Comparison of ENCODE assay signal across 14 mouse cellular contexts in the genomic region with DNA sequence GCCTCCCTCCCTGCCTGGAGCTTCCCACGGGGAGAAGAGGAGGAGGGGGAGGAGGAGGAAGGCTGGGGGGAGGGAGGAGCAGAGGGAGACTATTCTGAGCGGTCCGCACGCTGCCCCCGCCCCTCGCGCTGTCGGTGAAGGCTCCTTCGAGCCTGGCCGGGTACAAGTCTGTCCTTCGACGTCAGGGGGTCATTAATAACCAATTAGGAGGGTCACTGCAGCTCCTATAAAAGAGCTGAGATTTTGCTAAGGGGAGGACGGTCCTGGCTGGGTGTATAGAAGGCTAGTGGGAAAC. TPM values are rescaled to one million over a fixed set of nuclear protein-coding genes. Genes with fewer than 3 reads are reported as not detected.
DNase-seq lines count a peak whose midpoint lies in the region; ATAC-seq lines count a peak whose summit lies in the region.
"Had no signal": no experiment of that assay in that cellular context is flagged by ENCODE, and none has a peak within 500 bp of the region (broad histone marks: within the 10 kb centered on the region; RNA-seq: fewer than 3 reads in every experiment).

No protein-coding gene starts in this region.

- peaks cover 100% of the 10 kb centered on the region for H3K27me3 ChIP-seq in heart, embryonic 13.5 days (replicated peaks)
- H3K27me3 ChIP-seq in forebrain, embryonic 11.5 days (ENCODE audit: control insufficient read depth, insufficient read depth, low read length): peaks cover 97% of the 10 kb centered on the region
- H3K27me3 ChIP-seq in limb, embryonic 11.5 days (ENCODE audit: control insufficient read depth, insufficient read depth, low read length): peaks cover 98% of the 10 kb centered on the region
- H3K27me3 ChIP-seq in neural tube, embryonic 11.5 days (ENCODE audit: control insufficient read depth, insufficient read depth, low read length): peaks cover 96% of the 10 kb centered on the region

- no peak overlapping the region for H3K9ac ChIP-seq in heart, embryonic 13.5 days
- H3K9ac ChIP-seq in forebrain, embryonic 11.5 days (ENCODE audit: low read length): peak overlapping the region; percentile 27; the same call in 1 of the 2 replicates
- no peak overlapping the region for H3K9ac ChIP-seq in limb, embryonic 11.5 days (ENCODE audit: low read length)
- H3K9ac ChIP-seq in neural tube, embryonic 11.5 days (ENCODE audit: low read length): no peak overlapping the region
- H3K9ac ChIP-seq: limb, embryonic 15.5 days had no signal

- no peak overlapping the region for H3K27ac ChIP-seq in heart, embryonic 13.5 days (replicated peaks)
- H3K27ac ChIP-seq in forebrain, embryonic 11.5 days (ENCODE audit: low read depth, low read length): no peak overlapping the region
- H3K27ac ChIP-seq in limb, embryonic 11.5 days (replicated peaks; ENCODE audit: low read depth, low read length): no peak overlapping the region
- no peak overlapping the region for H3K27ac ChIP-seq in neural tube, embryonic 11.5 days (ENCODE audit: low read depth, low read length)
- H3K27ac ChIP-seq: heart, embryonic 10.5 days; limb, embryonic 15.5 days; macrophage had no signal

- peaks cover 38% of the 10 kb centered on the region for H3K4me1 ChIP-seq in heart, embryonic 13.5 days
- H3K4me1 ChIP-seq in forebrain, embryonic 11.5 days (replicated peaks; ENCODE audit: control insufficient read depth, insufficient read depth, low read length): peaks cover 46% of the 10 kb centered on the region
- H3K4me1 ChIP-seq in limb, embryonic 11.5 days (ENCODE audit: control insufficient read depth, insufficient read depth, low read length): no peaks in the 10 kb centered on the region
- H3K4me1 ChIP-seq in neural tube, embryonic 11.5 days (ENCODE audit: control insufficient read depth, insufficient read depth, low read length): peaks cover 39% of the 10 kb centered on the region

- intact Hi-C loops in heart, postnatal 36 days (cut with DNase I): no loop called here
- intact Hi-C loops in gastrocnemius, postnatal 14 days (cut with DNase I; ENCODE audit: low total_unique reads): no loop called here
- intact Hi-C loops in left cerebral cortex, postnatal 10 days (cut with DNase I): no loop called here

- H3K4me2 ChIP-seq in heart, embryonic 13.5 days: no peak overlapping the region
- H3K4me2 ChIP-seq in forebrain, embryonic 11.5 days (ENCODE audit: low read depth, low read length, severe bottlenecking): peak overlapping the region; percentile 32
- H3K4me2 ChIP-seq in limb, embryonic 11.5 days (ENCODE audit: low read depth, severe bottlenecking): no peak overlapping the region
- peak overlapping the region; percentile 53 for H3K4me2 ChIP-seq in neural tube, embryonic 11.5 days (ENCODE audit: low read depth)
- H3K4me2 ChIP-seq: limb, embryonic 15.5 days had no signal

- no peaks in the 10 kb centered on the region for H3K36me3 ChIP-seq in heart, embryonic 13.5 days
- no peaks in the 10 kb centered on the region for H3K36me3 ChIP-seq in forebrain, embryonic 11.5 days (ENCODE audit: control insufficient read depth, insufficient read depth, low read length)
- H3K36me3 ChIP-seq in limb, embryonic 11.5 days (ENCODE audit: control insufficient read depth, insufficient read depth, low read length): no peaks in the 10 kb centered on the region
- H3K36me3 ChIP-seq in neural tube, embryonic 11.5 days (ENCODE audit: control insufficient read depth, insufficient read depth, low read length): no peaks in the 10 kb centered on the region
- H3K36me3 ChIP-seq: heart, embryonic 10.5 days; limb, embryonic 15.5 days had no signal

- no peak for ATAC-seq in heart, embryonic 13.5 days (ENCODE audit: extremely low read depth, insufficient number of reproducible peaks, low FRiP score, low TSS enrichment)
- no peak for ATAC-seq in forebrain, embryonic 11.5 days (replicated peaks; ENCODE audit: low FRiP score)
- no peak for ATAC-seq in limb, embryonic 11.5 days (ENCODE audit: insufficient number of reproducible peaks, low FRiP score, low TSS enrichment, low read depth)
- ATAC-seq in neural tube, embryonic 11.5 days (ENCODE audit: insufficient read depth, low FRiP score, low TSS enrichment): peak; percentile 17; the same call in 1 of the 2 replicates

- DNase-seq in heart, postnatal 36 days: no peak
- DNase-seq in forebrain, embryonic 11.5 days (ENCODE audit: low spot score): no peak
- peak; percentile 33 for DNase-seq in limb, embryonic 11.5 days (ENCODE audit: low spot score)
- DNase-seq in neural tube, embryonic 11.5 days (ENCODE audit: low spot score): no peak
- no peak for DNase-seq in gastrocnemius, postnatal 14 days
- DNase-seq in left cerebral cortex, postnatal 10 days (ENCODE audit: extremely low spot score in 1 of 2, low spot score in 2 of 2): no peak
- DNase-seq in urinary bladder, postnatal 36 days (ENCODE audit: low spot score in 2 of 2): no peak
- DNase-seq: thymus, adult 2 months had no signal

- H3K4me3 ChIP-seq in heart, embryonic 13.5 days: 0 out of 2 replicates have a peak overlapping the region, but pooled peaks have one; percentile 10
- peak overlapping the region; percentile 29 for H3K4me3 ChIP-seq in forebrain, embryonic 11.5 days (ENCODE audit: low read depth, low read length)
- no peak overlapping the region for H3K4me3 ChIP-seq in limb, embryonic 11.5 days (ENCODE audit: low read depth, low read length)
- peak overlapping the region; percentile 31 for H3K4me3 ChIP-seq in neural tube, embryonic 11.5 days (ENCODE audit: low read depth, low read length)
- H3K4me3 ChIP-seq: limb, embryonic 15.5 days had no signal

- WGBS in heart, embryonic 13.5 days: 1% methylated on average over 12 of the region's 13 CpGs
- WGBS in forebrain, embryonic 11.5 days: 3% methylated on average over 11 of the region's 13 CpGs
- WGBS in limb, embryonic 11.5 days: 1% methylated on average over 12 of the region's 13 CpGs
- 0% methylated on average over 12 of the region's 13 CpGs for WGBS in neural tube, embryonic 11.5 days

- no peaks in the 10 kb centered on the region for H3K9me3 ChIP-seq in heart, embryonic 13.5 days
- no peaks in the 10 kb centered on the region for H3K9me3 ChIP-seq in forebrain, embryonic 11.5 days (ENCODE audit: control insufficient read depth, low read length)
- H3K9me3 ChIP-seq in limb, embryonic 11.5 days (ENCODE audit: control insufficient read depth, low read length): no peaks in the 10 kb centered on the region; the same call in 1 of the 2 replicates
- no peaks in the 10 kb centered on the region for H3K9me3 ChIP-seq in neural tube, embryonic 11.5 days (ENCODE audit: control insufficient read depth, low read length)
- H3K9me3 ChIP-seq: heart, embryonic 10.5 days; limb, embryonic 15.5 days had no signal

RNA-seq across cellular contexts. Expression of a gene that starts 0.4 kb away (rescaled TPM):
- polyA plus RNA-seq in heart, embryonic 13.5 days (2015; fragmentation: Nextera tagmentation; extraction: Ambion mirVana): not detected in 2 replicates
- not detected for total RNA-seq in heart, postnatal 36 days (2021)
- 3.9 and 4.1 TPM in 2 replicates for polyA plus RNA-seq in forebrain, embryonic 11.5 days (2014; fragmentation: Nextera tagmentation; extraction: Ambion mirVana)
- 0.07 and 0.09 TPM in 2 replicates for polyA plus RNA-seq in limb, embryonic 11.5 days (2014; fragmentation: Nextera tagmentation; extraction: Ambion mirVana)
- polyA plus RNA-seq in neural tube, embryonic 11.5 days (2014; fragmentation: Nextera tagmentation; extraction: Ambion mirVana): 16.4 and 23.0 TPM in 2 replicates
- total RNA-seq in gastrocnemius, postnatal 14 days (2021): not detected
- total RNA-seq in left cerebral cortex, postnatal 10 days (2021): under 1 TPM; 0.36 to 0.54 TPM
- total RNA-seq: MEL had no signal
- polyA plus RNA-seq: heart, embryonic 10.5 days; intestine, embryonic 14.5 days; limb, embryonic 15.5 days; macrophage had no signal

RNA-seq across cellular contexts. Expression of a gene that starts 31.1 kb away (rescaled TPM):
- polyA plus RNA-seq in heart, embryonic 13.5 days (2015; fragmentation: Nextera tagmentation; extraction: Ambion mirVana): 41.3 and 43.9 TPM in 2 replicates
- total RNA-seq in heart, postnatal 36 days (2021): 10 to 100 TPM in 1 of 2 experiments, 1 to 10 TPM in 1; 9.4 to 10.7 TPM
- 72.2 and 76.0 TPM in 2 replicates for polyA plus RNA-seq in forebrain, embryonic 11.5 days (2014; fragmentation: Nextera tagmentation; extraction: Ambion mirVana)
- 86.2 and 91.5 TPM in 2 replicates for polyA plus RNA-seq in limb, embryonic 11.5 days (2014; fragmentation: Nextera tagmentation; extraction: Ambion mirVana)
- 54.7 and 64.5 TPM in 2 replicates for polyA plus RNA-seq in neural tube, embryonic 11.5 days (2014; fragmentation: Nextera tagmentation; extraction: Ambion mirVana)
- 1 to 10 TPM; 7.8 to 8.5 TPM for total RNA-seq in gastrocnemius, postnatal 14 days (2021)
- 10 to 100 TPM; 24.2 to 26.3 TPM for total RNA-seq in left cerebral cortex, postnatal 10 days (2021)

RNA-seq across cellular contexts. Expression of a gene that starts 48.8 kb away (rescaled TPM):
- 25.2 and 27.9 TPM in 2 replicates for polyA plus RNA-seq in heart, embryonic 13.5 days (2015; fragmentation: Nextera tagmentation; extraction: Ambion mirVana)
- total RNA-seq in heart, postnatal 36 days (2021): 10 to 100 TPM; 31.8 to 32.8 TPM
- polyA plus RNA-seq in forebrain, embryonic 11.5 days (2014; fragmentation: Nextera tagmentation; extraction: Ambion mirVana): 53.2 and 56.7 TPM in 2 replicates
- polyA plus RNA-seq in limb, embryonic 11.5 days (2014; fragmentation: Nextera tagmentation; extraction: Ambion mirVana): 57.7 and 60.7 TPM in 2 replicates
- 48.4 and 49.0 TPM in 2 replicates for polyA plus RNA-seq in neural tube, embryonic 11.5 days (2014; fragmentation: Nextera tagmentation; extraction: Ambion mirVana)
- 10 to 100 TPM; 25.5 to 28.4 TPM for total RNA-seq in gastrocnemius, postnatal 14 days (2021)
- 10 to 100 TPM; 39.7 to 40.5 TPM for total RNA-seq in left cerebral cortex, postnatal 10 days (2021)

Comparison
In these comparisons a context has a peak if more than half of its experiments do, and no peak if none do; other contexts are left out.
1. H3K4me2 ChIP-seq: peak in forebrain, embryonic 11.5 days (single experiment) and neural tube, embryonic 11.5 days (single experiment); none in heart, embryonic 13.5 days (single experiment) and limb, embryonic 11.5 days (single experiment).